Mouse (Mus musculus): ENCODE data around the gene Khnyn.

- TF ChIP-seq GATA1 (IDR thresholded peaks at IDR 0.05; ENCODE audit: low read length) (no peak), TAL1 (IDR thresholded peaks at IDR 0.05; ENCODE audit: low read length) (no peak)
Measured at GRCm38 (mm10) chr14:55940070-55940800, 55.5 kb downstream of the Khnyn start.

All from erythroblast, embryonic 14.5 days (primary cell).